Mouse (Mus musculus) hindbrain, embryonic 16.5 days (tissue): ENCODE measurements at regions not wholly inside any gene's neighbourhood (a gene's known extent, or its start where the extent isn't known, plus 50 kb on each side); places are given as distances from the start of the nearest gene placed in this dataset.

Source experiments
- ATAC-seq: fragments of 200-750 bp; cut with Nextera tagmentation; 2 replicates; pipeline ENCODE4 v1.8.0; 2017; ENCODE audit warnings: moderate TSS enrichment, moderate library complexity
- H3K27ac ChIP-seq: fragments of 300-500 bp; sonication (generic); 2 replicates; pipeline ENCODE4 v1.5.1; 2014; ENCODE audit warnings: low read depth, mild to moderate bottlenecking, control low read depth, low read length, moderate library complexity
- H3K27me3 ChIP-seq: fragments of 300-500 bp; sonication (generic); replicated peaks from 2 replicates; pipeline ENCODE4 v1.6.1; 2014; ENCODE audit warnings: low read length; ENCODE audit not compliant: control insufficient read depth, insufficient read depth
- H3K36me3 ChIP-seq: fragments of 300-500 bp; sonication (generic); 2 replicates; pipeline ENCODE4 v1.6.1; 2014; ENCODE audit warnings: mild to moderate bottlenecking, low read length, moderate library complexity, mixed read lengths; ENCODE audit not compliant: control insufficient read depth, insufficient read depth
- H3K4me1 ChIP-seq: fragments of 300-500 bp; sonication (generic); 2 replicates; pipeline ENCODE4 v1.6.1; 2014; ENCODE audit warnings: low read depth, low read length; ENCODE audit not compliant: control insufficient read depth, insufficient read depth
- H3K4me2 ChIP-seq: fragments of 300-500 bp; sonication (generic); 2 replicates; pipeline ENCODE4 v1.6.1; 2014; ENCODE audit warnings: mild to moderate bottlenecking, low read length, control low read depth, moderate library complexity
- H3K4me3 ChIP-seq: fragments of 300-500 bp; sonication (generic); 2 replicates; pipeline ENCODE4 v1.5.1; 2014; ENCODE audit warnings: mild to moderate bottlenecking, low read length, control low read depth, moderate library complexity
- H3K9ac ChIP-seq: fragments of 300-500 bp; sonication (generic); 2 replicates; pipeline ENCODE4 v1.6.1; 2014; ENCODE audit warnings: low read depth, mild to moderate bottlenecking, control low read depth, low read length, moderate library complexity
- H3K9me3 ChIP-seq: fragments of 300-500 bp; sonication (generic); 2 replicates; pipeline ENCODE4 v1.6.1; 2014; ENCODE audit warnings: mild to moderate bottlenecking, low read length, moderate library complexity; ENCODE audit not compliant: control insufficient read depth
- WGBS: fragments of 180-500 bp; shearing (Covaris S2); extraction: QIAGEN DNeasy Blood & Tissue Kit; methylation state at CpG from one replicate; pipeline ENCODE4 v1.1.7; 2014; 5-methylcytosine and 5-hydroxymethylcytosine counted together

GRCm38 (mm10) chr11:20902001-20902400 lies 71.1 kb upstream of the Lgalsl start:
- Histone ChIP-seq H3K4me2 (no peak overlapping the region), H3K4me3 (no peak overlapping the region), H3K9ac (no peak overlapping the region), H3K4me1 (no peaks in the 10 kb centered on the region), H3K36me3 (no peaks in the 10 kb centered on the region), H3K9me3 (no peaks in the 10 kb centered on the region), H3K27ac (no peak overlapping the region), H3K27me3 (no peaks in the 10 kb centered on the region)
- WGBS = 52% methylated on average over 2 of the region's 2 CpGs
- ATAC-seq = no peak

GRCm38 (mm10) chr11:20902910-20903309 lies 72.1 kb upstream of the Lgalsl start:
- H3K27ac ChIP-seq = no peak overlapping the region
- no peaks in the 10 kb centered on the region for H3K27me3 ChIP-seq
- ATAC-seq = no peak
- no peaks in the 10 kb centered on the region for H3K36me3 ChIP-seq
- H3K4me1 ChIP-seq = no peaks in the 10 kb centered on the region
- H3K9me3 ChIP-seq = no peaks in the 10 kb centered on the region
- no peak overlapping the region for H3K9ac ChIP-seq
- H3K4me3 ChIP-seq = no peak overlapping the region
- H3K4me2 ChIP-seq = no peak overlapping the region
- WGBS = 68% methylated on average over 8 of the region's 8 CpGs

- Histone ChIP-seq H3K27ac (no peak overlapping the region), H3K36me3 (no peaks in the 10 kb centered on the region), H3K4me2 (no peak overlapping the region), H3K4me3 (no peak overlapping the region), H3K9me3 (no peaks in the 10 kb centered on the region), H3K27me3 (no peaks in the 10 kb centered on the region), H3K4me1 (no peaks in the 10 kb centered on the region), H3K9ac (no peak overlapping the region)
- 74% methylated on average over 3 of the region's 3 CpGs for WGBS
- ATAC-seq = 0 out of 2 replicates have a peak, but pooled peaks have one; percentile 20
Observed at GRCm38 (mm10) chr11:20907996-20908395, 77.1 kb upstream of the Lgalsl start.

- WGBS = 72% methylated on average over 4 of the region's 4 CpGs
- H3K4me1 ChIP-seq = no peaks in the 10 kb centered on the region
Observed at GRCm38 (mm10) chr11:20908471-20908870, 77.6 kb upstream of the Lgalsl start.

GRCm38 (mm10) chr11:20913042-20913441 lies 82.2 kb upstream of the Lgalsl start:
- Histone ChIP-seq H3K4me1 (peaks cover 2% of the 10 kb centered on the region; the same call in 1 of the 2 replicates), H3K9ac (no peak overlapping the region), H3K27ac (no peak overlapping the region), H3K4me3 (no peak overlapping the region), H3K4me2 (no peak overlapping the region), H3K9me3 (no peaks in the 10 kb centered on the region), H3K36me3 (no peaks in the 10 kb centered on the region), H3K27me3 (no peaks in the 10 kb centered on the region)
- WGBS = 93% methylated on average over 2 of the region's 2 CpGs
- no peak for ATAC-seq

More at GRCm38 (mm10) chr11:20908471-20908870, 77.6 kb upstream of the Lgalsl start:
- Histone ChIP-seq H3K36me3 (no peaks in the 10 kb centered on the region), H3K9me3 (no peaks in the 10 kb centered on the region), H3K27ac (no peak overlapping the region), H3K4me2 (no peak overlapping the region), H3K27me3 (no peaks in the 10 kb centered on the region), H3K4me3 (no peak overlapping the region), H3K9ac (no peak overlapping the region)
- ATAC-seq = no peak

- peak; percentile 65 for ATAC-seq
- WGBS = 21% methylated on average over 8 of the region's 8 CpGs
- no peak overlapping the region for H3K27ac ChIP-seq
Observed at GRCm38 (mm10) chr11:20913598-20914296, 82.9 kb upstream of the Lgalsl start.

GRCm38 (mm10) chr11:20914297-20914997 lies 83.6 kb upstream of the Lgalsl start:
- Histone ChIP-seq H3K27ac (no peak overlapping the region; the same call in 1 of the 2 replicates), H3K4me1 (peaks cover 2% of the 10 kb centered on the region; the same call in 1 of the 2 replicates), H3K4me3 (no peak overlapping the region), H3K9me3 (no peaks in the 10 kb centered on the region), H3K27me3 (no peaks in the 10 kb centered on the region), H3K9ac (no peak overlapping the region), H3K36me3 (no peaks in the 10 kb centered on the region), H3K4me2 (no peak overlapping the region)
- 64% methylated on average over 12 of the region's 12 CpGs for whole genome bisulfite sequencing
- 0 out of 2 replicates have a peak, but pooled peaks have one; percentile 10 for ATAC-seq

More at GRCm38 (mm10) chr11:20913598-20914296, 82.9 kb upstream of the Lgalsl start:
- Histone ChIP-seq H3K27me3 (no peaks in the 10 kb centered on the region), H3K9me3 (no peaks in the 10 kb centered on the region), H3K4me1 (peaks cover 2% of the 10 kb centered on the region; the same call in 1 of the 2 replicates), H3K36me3 (no peaks in the 10 kb centered on the region), H3K9ac (no peak overlapping the region), H3K4me3 (no peak overlapping the region), H3K4me2 (no peak overlapping the region)

GRCm38 (mm10) chr11:20915182-20915602 lies 84.3 kb upstream of the Lgalsl start:
- peaks cover 2% of the 10 kb centered on the region; the same call in 1 of the 2 replicates for H3K4me1 ChIP-seq
- no peak overlapping the region for H3K4me3 ChIP-seq
- ATAC-seq = peak; percentile 91
- H3K4me2 ChIP-seq = no peak overlapping the region
- peak overlapping the region; percentile 37; the same call in 1 of the 2 replicates for H3K27ac ChIP-seq
- H3K9ac ChIP-seq = no peak overlapping the region
- no peaks in the 10 kb centered on the region for H3K27me3 ChIP-seq
- WGBS = 20% methylated on average over 8 of the region's 8 CpGs
- H3K36me3 ChIP-seq = no peaks in the 10 kb centered on the region
- H3K9me3 ChIP-seq = no peaks in the 10 kb centered on the region
